Mouse (Mus musculus): ENCODE measurements around the gene Mrpl4. TPM values are rescaled to one million over a fixed set of nuclear protein-coding genes. Genes with fewer than 3 reads are reported as not detected.

The Mrpl4 gene
- total and polyA plus RNA-seq, 2 experiments from 2014 or later: 59.9 to 101 TPM

DNA sequence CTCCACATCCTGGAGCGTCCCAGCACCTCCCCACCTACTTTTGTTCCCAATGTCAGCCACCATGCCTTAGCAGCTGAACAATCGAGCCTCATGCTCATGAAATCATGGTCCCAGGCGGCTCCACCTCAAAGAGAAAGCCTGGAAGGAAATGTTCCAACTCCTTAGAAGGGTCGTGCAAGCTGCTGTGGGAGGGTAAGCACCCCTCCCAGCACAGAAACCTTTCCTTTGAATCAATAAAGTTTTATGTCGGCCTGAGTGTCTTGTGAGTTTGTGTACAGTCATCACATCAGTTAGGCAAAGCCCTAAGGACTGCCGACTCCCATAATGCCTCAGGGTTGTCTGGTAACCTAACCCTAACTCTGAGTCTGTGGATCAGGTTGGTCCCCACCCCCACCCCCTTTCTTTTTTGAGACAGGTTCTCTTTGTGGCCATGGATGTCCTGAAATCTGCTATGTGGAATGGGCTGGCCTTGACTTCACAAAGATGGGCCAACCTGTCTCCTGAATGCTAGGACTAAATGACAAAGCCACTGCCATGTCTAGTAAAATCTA, 26.1 kb downstream of the Mrpl4 start:
- 74% methylated on average over 6 of the region's 6 CpGs for WGBS
- DNase-seq (no peak), ATAC-seq (no peak)
- H3K4me3 ChIP-seq (ENCODE audit: low read depth, low read length): no peak overlapping the region
- peaks cover 8% of the 10 kb centered on the region for H3K4me1 ChIP-seq (ENCODE audit: insufficient read depth)
- TF ChIP-seq CTCF (IDR thresholded peaks at IDR 0.05; ENCODE audit: low read depth): no peak
- no peak overlapping the region for H3K27ac ChIP-seq (ENCODE audit: low read depth, low read length)
- no peaks in the 10 kb centered on the region for H3K9me3 ChIP-seq (ENCODE audit: low read length)
- H3K4me2 ChIP-seq (ENCODE audit: low read depth): no peak overlapping the region
- no peak overlapping the region for H3K9ac ChIP-seq
- H3K36me3 ChIP-seq (ENCODE audit: insufficient read depth): no peaks in the 10 kb centered on the region
- H3K27me3 ChIP-seq (ENCODE audit: insufficient read depth, low read length): peaks cover 35% of the 10 kb centered on the region

DNA sequence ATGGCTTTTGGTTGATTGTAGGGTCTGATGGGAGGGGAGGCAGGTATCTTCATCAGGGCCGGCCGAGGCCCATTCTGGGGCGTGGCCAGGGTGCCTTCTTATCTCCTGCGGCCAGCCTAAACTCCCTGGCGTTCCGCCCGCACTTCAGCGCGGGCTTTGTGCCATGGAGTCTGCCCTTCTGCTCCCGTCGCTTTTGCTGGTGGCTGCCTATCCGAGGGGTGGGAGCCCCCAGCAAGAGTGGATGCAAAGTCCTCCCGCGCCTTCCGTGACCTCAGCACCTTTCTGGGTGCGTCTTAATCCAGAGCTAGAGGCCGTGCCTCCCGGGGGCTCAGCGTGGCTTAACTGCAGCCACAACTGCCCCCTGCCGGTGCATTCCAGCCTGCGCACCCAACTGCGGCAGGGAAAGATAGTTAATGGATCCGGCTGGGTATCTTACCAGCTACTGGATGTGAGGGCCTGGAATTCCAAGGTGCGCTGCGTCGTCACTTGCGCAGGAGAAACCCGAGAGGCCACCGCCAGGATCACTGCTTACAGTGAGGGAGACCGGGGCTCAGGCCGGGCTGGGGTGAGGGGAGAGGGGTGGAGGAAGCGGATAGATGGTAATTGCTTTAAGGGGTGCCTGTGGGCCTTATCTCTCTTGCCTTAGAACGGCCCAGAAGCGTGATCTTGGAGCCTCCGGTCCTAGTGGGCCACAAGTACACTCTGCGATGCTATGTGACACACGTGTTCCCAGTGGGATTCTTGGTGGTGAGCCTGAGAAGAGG, 26.9 kb downstream of the Mrpl4 start, which contains the start of gene Icam4:
TSS of gene Icam4 (plus strand) at position 83 of the 764 bp plus-strand sequence.
- WGBS: 4% methylated on average over 37 of the region's 37 CpGs
- Histone ChIP-seq H3K4me1 (ENCODE audit: insufficient read depth) (peaks cover 9% of the 10 kb centered on the region), H3K4me2 (ENCODE audit: low read depth) (peak within 1 kb of the TSS; percentile 30), H3K36me3 (ENCODE audit: insufficient read depth) (no peaks in the 10 kb centered on the region), H3K27ac (ENCODE audit: low read depth, low read length) (no peak within 1 kb of the TSS), H3K27me3 (ENCODE audit: insufficient read depth, low read length) (peaks cover 40% of the 10 kb centered on the region), H3K9ac (peak within 1 kb of the TSS; percentile 26; the same call in 1 of the 2 replicates), H3K9me3 (ENCODE audit: low read length) (no peaks in the 10 kb centered on the region), H3K4me3 (ENCODE audit: low read depth, low read length) (no peak within 1 kb of the TSS)
- no peak for ATAC-seq
- TF ChIP-seq CTCF (IDR thresholded peaks at IDR 0.05; ENCODE audit: low read depth): peak; percentile 82
- peak; percentile 68 for DNase-seq

DNA sequence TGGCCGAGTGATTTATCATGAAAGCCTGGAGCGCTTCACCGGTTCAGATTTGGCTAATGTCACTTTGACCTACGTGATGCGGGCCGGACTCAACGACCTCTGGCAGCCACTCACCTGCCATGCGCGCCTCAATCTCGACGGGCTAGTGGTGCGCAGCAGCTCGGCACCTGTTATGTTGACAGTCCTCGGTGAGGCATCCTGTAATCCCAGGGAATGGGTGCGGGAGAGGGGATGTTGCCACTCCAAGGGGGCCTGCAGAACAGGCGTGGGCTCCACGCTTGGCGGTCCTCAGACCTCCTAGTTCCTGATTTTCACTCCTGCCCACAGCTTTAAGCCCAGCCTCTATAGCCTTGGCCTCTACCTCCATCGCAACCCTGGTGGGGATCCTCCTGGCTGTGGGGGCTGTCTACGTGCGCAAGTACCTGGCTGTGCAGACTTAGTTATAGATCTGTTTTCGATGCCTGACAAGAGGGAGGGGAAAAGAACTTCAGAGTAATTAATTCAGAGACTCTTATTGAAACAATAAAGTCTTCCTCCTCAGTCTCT, 27.6 kb downstream of the Mrpl4 start:
- TF ChIP-seq CTCF (IDR thresholded peaks at IDR 0.05; ENCODE audit: low read depth): no peak
- DNase-seq (no peak), ATAC-seq (no peak)
- Histone ChIP-seq H3K4me3 (ENCODE audit: low read depth, low read length) (no peak overlapping the region), H3K9ac (no peak overlapping the region), H3K9me3 (ENCODE audit: low read length) (no peaks in the 10 kb centered on the region), H3K27ac (ENCODE audit: low read depth, low read length) (no peak overlapping the region), H3K4me1 (ENCODE audit: insufficient read depth) (peaks cover 9% of the 10 kb centered on the region), H3K27me3 (ENCODE audit: insufficient read depth, low read length) (peaks cover 47% of the 10 kb centered on the region), H3K36me3 (ENCODE audit: insufficient read depth) (no peaks in the 10 kb centered on the region), H3K4me2 (ENCODE audit: low read depth) (no peak overlapping the region)
- WGBS: 23% methylated on average over 22 of the region's 22 CpGs

GRCm38 (mm10) chr9:21030781-21031250, 28.3 kb downstream of the Mrpl4 start:
- Histone ChIP-seq H3K36me3 (ENCODE audit: insufficient read depth) (no peaks in the 10 kb centered on the region), H3K27ac (ENCODE audit: low read depth, low read length) (peak overlapping the region; percentile 66), H3K4me1 (ENCODE audit: insufficient read depth) (peaks cover 13% of the 10 kb centered on the region), H3K4me3 (ENCODE audit: low read depth, low read length) (peak overlapping the region; percentile 57), H3K9me3 (ENCODE audit: low read length) (no peaks in the 10 kb centered on the region), H3K9ac (0 out of 2 replicates have a peak overlapping the region, but pooled peaks have one; percentile 61), H3K27me3 (ENCODE audit: insufficient read depth, low read length) (peaks cover 54% of the 10 kb centered on the region), H3K4me2 (ENCODE audit: low read depth) (peak overlapping the region; percentile 99)
- DNase-seq: peak; percentile 84
- WGBS: under 1% methylated on average over 13 of the region's 13 CpGs
- peak; percentile 77 for ATAC-seq
- TF ChIP-seq CTCF (IDR thresholded peaks at IDR 0.05; ENCODE audit: low read depth): peak; percentile 67

- Histone ChIP-seq H3K27me3 (ENCODE audit: insufficient read depth, low read length) (peaks cover 59% of the 10 kb centered on the region), H3K4me3 (ENCODE audit: low read depth, low read length) (peak overlapping the region; percentile 57), H3K4me1 (ENCODE audit: insufficient read depth) (peaks cover 13% of the 10 kb centered on the region), H3K27ac (ENCODE audit: low read depth, low read length) (peak overlapping the region; percentile 66), H3K36me3 (ENCODE audit: insufficient read depth) (no peaks in the 10 kb centered on the region), H3K9ac (peak overlapping the region; percentile 61), H3K9me3 (ENCODE audit: low read length) (no peaks in the 10 kb centered on the region), H3K4me2 (ENCODE audit: low read depth) (peak overlapping the region; percentile 99)
- TF ChIP-seq CTCF (IDR thresholded peaks at IDR 0.05; ENCODE audit: low read depth): no peak
- DNase-seq (peak; percentile 85), ATAC-seq (peak; percentile 70)
- 2% methylated on average over 36 of the region's 36 CpGs for WGBS
Observed at GRCm38 (mm10) chr9:21031251-21031895, 28.8 kb downstream of the Mrpl4 start.

GRCm38 (mm10) chr9:21031896-21032351, 29.4 kb downstream of the Mrpl4 start, which contains the start of gene Icam5:
TSS of gene Icam5 (plus strand) at chr9:21032073.
- H3K27ac ChIP-seq (ENCODE audit: low read depth, low read length): peak within 1 kb of the TSS; percentile 66
- H3K4me1 ChIP-seq (ENCODE audit: insufficient read depth): peaks cover 13% of the 10 kb centered on the region
- no peaks in the 10 kb centered on the region for H3K36me3 ChIP-seq (ENCODE audit: insufficient read depth)
- H3K4me3 ChIP-seq (ENCODE audit: low read depth, low read length): peak within 1 kb of the TSS; percentile 57
- H3K27me3 ChIP-seq (ENCODE audit: insufficient read depth, low read length): peaks cover 65% of the 10 kb centered on the region
- H3K4me2 ChIP-seq (ENCODE audit: low read depth): peak within 1 kb of the TSS; percentile 99
- peak within 1 kb of the TSS; percentile 61 for H3K9ac ChIP-seq
- DNase-seq (peak; percentile 76), ATAC-seq (peak; percentile 69)
- TF ChIP-seq CTCF (IDR thresholded peaks at IDR 0.05; ENCODE audit: low read depth): no peak
- WGBS: under 1% methylated on average over 32 of the region's 35 CpGs
- H3K9me3 ChIP-seq (ENCODE audit: low read length): no peaks in the 10 kb centered on the region
